Comparison of ENCODE assay signal across 8 mouse cellular contexts in genomic region chr4:115052343-115053005, GRCm38 (mm10). TPM values are rescaled to one million over a fixed set of nuclear protein-coding genes. Genes with fewer than 3 reads are reported as not detected.
DNase-seq lines count a peak whose midpoint lies in the region; ATAC-seq lines count a peak whose summit lies in the region.

No protein-coding gene starts in this region.

- DNase-seq in urinary bladder, postnatal 14 days (ENCODE audit: low spot score): peak; percentile 58
- DNase-seq in urinary bladder, adult 2 months (ENCODE audit: low spot score): no peak
- peak; percentile 86 for DNase-seq in kidney, postnatal 14 days
- peak; percentile 88 for DNase-seq in lung, postnatal 36 days
- no peak for DNase-seq in right cerebral cortex, adult 2 months (ENCODE audit: low spot score in 2 of 2)

- no peaks in the 10 kb centered on the region for H3K36me3 ChIP-seq in heart, embryonic 16.5 days (ENCODE audit: control insufficient read depth, insufficient read depth)
- H3K36me3 ChIP-seq in stomach, embryonic 15.5 days: no peaks in the 10 kb centered on the region

- H3K4me3 ChIP-seq in heart, embryonic 16.5 days (ENCODE audit: low read length): peak overlapping the region; percentile 50
- peak overlapping the region; percentile 31 for H3K4me3 ChIP-seq in stomach, embryonic 15.5 days (replicated peaks)

- ATAC-seq in erythroblast, adult 5-6 weeks (replicated peaks; ENCODE audit: low FRiP score, poor library complexity, severe bottlenecking): peak; percentile 22; the same call in 1 of the 2 replicates
- peak; percentile 80 for ATAC-seq in heart, embryonic 16.5 days (replicated peaks; ENCODE audit: extremely low read depth, insufficient read depth, low FRiP score)
- ATAC-seq in stomach, embryonic 15.5 days (ENCODE audit: insufficient read depth, low FRiP score, low read depth): peak; percentile 49

- under 1% methylated on average over 36 of the region's 36 CpGs for WGBS in heart, embryonic 16.5 days
- WGBS in stomach, embryonic 15.5 days: 3% methylated on average over 35 of the region's 36 CpGs

- peak overlapping the region; percentile 81 for H3K4me2 ChIP-seq in heart, embryonic 16.5 days (ENCODE audit: low read depth, low read length)
- H3K4me2 ChIP-seq in stomach, embryonic 15.5 days: peak overlapping the region; percentile 52

- H3K4me1 ChIP-seq in heart, embryonic 16.5 days (ENCODE audit: control insufficient read depth, insufficient read depth, low read length): peaks cover 12% of the 10 kb centered on the region
- H3K4me1 ChIP-seq in stomach, embryonic 15.5 days: peaks cover 15% of the 10 kb centered on the region

- H3K27ac ChIP-seq in heart, embryonic 16.5 days (ENCODE audit: low read length): peak overlapping the region; percentile 79
- H3K27ac ChIP-seq in stomach, embryonic 15.5 days: no peak overlapping the region

- H3K27me3 ChIP-seq in heart, embryonic 16.5 days (ENCODE audit: control insufficient read depth, insufficient read depth, low read length): peaks cover 62% of the 10 kb centered on the region
- H3K27me3 ChIP-seq in stomach, embryonic 15.5 days (replicated peaks): peaks cover 67% of the 10 kb centered on the region

- no peaks in the 10 kb centered on the region for H3K9me3 ChIP-seq in heart, embryonic 16.5 days (replicated peaks; ENCODE audit: control insufficient read depth, low read length)
- H3K9me3 ChIP-seq in stomach, embryonic 15.5 days: no peaks in the 10 kb centered on the region

- peak overlapping the region; percentile 69 for H3K9ac ChIP-seq in heart, embryonic 16.5 days (ENCODE audit: low read length)
- H3K9ac ChIP-seq in stomach, embryonic 15.5 days: no peak overlapping the region

RNA-seq across cellular contexts. Expression of gene Tal1, which starts 3.8 kb away (rescaled TPM):
- polyA plus RNA-seq in urinary bladder, adult 2 months (2012; rRNA removed): 2.1 and 2.2 TPM in 2 replicates
- 75.1 and 94.0 TPM in 2 replicates for total RNA-seq in erythroblast, adult 5-6 weeks (2015; ENCODE audit: low replicate concordance)
- total RNA-seq in erythroblast, adult 5-6 weeks (2017; ENCODE audit: low replicate concordance): 92.9 and 102 TPM in 2 replicates
- polyA plus RNA-seq in heart, embryonic 16.5 days (2015; fragmentation: Nextera tagmentation; extraction: Ambion mirVana): 0.89 and 1.3 TPM in 2 replicates
- 1.6 and 2.9 TPM in 2 replicates for polyA plus RNA-seq in stomach, embryonic 15.5 days (2015; fragmentation: Nextera tagmentation; extraction: Ambion mirVana)

RNA-seq across cellular contexts. Expression of gene Pdzk1ip1, which starts 36.0 kb away (rescaled TPM):
- 79.6 and 106 TPM in 2 replicates for polyA plus RNA-seq in urinary bladder, adult 2 months (2012; rRNA removed)
- 377 and 402 TPM in 2 replicates for total RNA-seq in erythroblast, adult 5-6 weeks (2015; ENCODE audit: low replicate concordance)
- total RNA-seq in erythroblast, adult 5-6 weeks (2017; ENCODE audit: low replicate concordance): 332 and 366 TPM in 2 replicates
- polyA plus RNA-seq in heart, embryonic 16.5 days (2015; fragmentation: Nextera tagmentation; extraction: Ambion mirVana): 1.7 and 4.2 TPM in 2 replicates
- 82.4 and 96.6 TPM in 2 replicates for polyA plus RNA-seq in stomach, embryonic 15.5 days (2015; fragmentation: Nextera tagmentation; extraction: Ambion mirVana)

RNA-seq across cellular contexts. Expression of gene Stil, which starts 52.5 kb away (rescaled TPM):
- polyA plus RNA-seq in urinary bladder, adult 2 months (2012; rRNA removed): 0.43 and 0.52 TPM in 2 replicates
- 9.4 and 17.6 TPM in 2 replicates for total RNA-seq in erythroblast, adult 5-6 weeks (2015; ENCODE audit: low replicate concordance)
- total RNA-seq in erythroblast, adult 5-6 weeks (2017; ENCODE audit: low replicate concordance): 20.1 and 22.8 TPM in 2 replicates
- polyA plus RNA-seq in heart, embryonic 16.5 days (2015; fragmentation: Nextera tagmentation; extraction: Ambion mirVana): 7.7 and 8.3 TPM in 2 replicates
- polyA plus RNA-seq in stomach, embryonic 15.5 days (2015; fragmentation: Nextera tagmentation; extraction: Ambion mirVana): 9.9 and 10.9 TPM in 2 replicates

Comparison
In these comparisons a context has a peak if more than half of its experiments do, and no peak if none do; other contexts are left out.
1. DNase-seq: peak in urinary bladder, postnatal 14 days (single experiment), kidney, postnatal 14 days (single experiment) and lung, postnatal 36 days (single experiment); none in urinary bladder, adult 2 months (single experiment) and right cerebral cortex, adult 2 months (0 of 2).
2. ATAC-seq: peak in every context shown above with its lines; median percentile 80 in heart, embryonic 16.5 days; 49 in stomach, embryonic 15.5 days; 22 in erythroblast, adult 5-6 weeks.
3. RNA of gene Pdzk1ip1, which starts 36.0 kb away (polyA plus RNA-seq): 79.6 to 106 TPM in urinary bladder, adult 2 months and 82.4 to 96.6 TPM in stomach, embryonic 15.5 days; 1.7 to 4.2 TPM in heart, embryonic 16.5 days; every median in the first group is over 10 times any median in the second.